Mouse (Mus musculus) ES-E14 (cell line): ENCODE measurements at regions not wholly inside any gene's neighbourhood (a gene's known extent, or its start where the extent isn't known, plus 50 kb on each side); places are given as distances from the start of the nearest gene placed in this dataset.

ENCODE experiments used
- CHD2 ChIP-seq: IDR thresholded peaks from 2 replicates; pipeline ENCODE4 v1.6.1; 2014; ENCODE audit warnings: mild to moderate bottlenecking, low read depth, low read length, inconsistent platforms
- HCFC1 ChIP-seq: IDR thresholded peaks from 2 replicates; pipeline ENCODE4 v1.6.1; 2012; ENCODE audit warnings: low read length, inconsistent platforms, borderline replicate concordance; ENCODE audit not compliant: insufficient read depth
- MAFK ChIP-seq: IDR thresholded peaks from 2 replicates; pipeline ENCODE4 v1.6.1; 2014; ENCODE audit warnings: mild to moderate bottlenecking, low read depth, low read length, inconsistent platforms; ENCODE audit not compliant: insufficient read depth
- ZC3H11A ChIP-seq: IDR thresholded peaks from 2 replicates; pipeline ENCODE4 v1.6.1; 2012; ENCODE audit warnings: low read depth, mild to moderate bottlenecking, inconsistent platforms, low read length, borderline replicate concordance
- ZNF384 ChIP-seq: IDR thresholded peaks from 2 replicates; pipeline ENCODE4 v1.6.1; 2012; ENCODE audit warnings: low read depth, low read length, inconsistent platforms

DNA sequence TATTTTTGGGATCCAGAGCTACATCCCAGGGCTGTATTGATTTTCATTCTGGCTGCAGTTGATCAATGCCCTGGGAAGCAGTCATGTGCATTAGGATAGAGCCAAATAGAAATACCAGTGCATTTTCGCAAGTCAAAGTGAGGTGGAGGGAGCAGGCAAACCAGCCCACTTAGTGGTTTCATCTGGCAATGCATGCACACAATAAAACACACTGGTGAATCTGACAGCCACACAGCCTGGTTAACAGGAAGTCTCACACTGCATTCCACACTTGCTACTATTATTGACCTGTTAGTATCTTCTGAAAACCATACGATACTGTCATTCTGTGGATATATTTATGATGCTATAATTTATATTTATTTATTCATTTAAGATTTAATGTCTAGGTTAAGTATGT lies 517.1 kb downstream of the Slc16a7 start:
- TF ChIP-seq ZNF384 (no peak), CHD2 (no peak), ZC3H11A (no peak), HCFC1 (no peak), MAFK (no peak)
